Mouse (Mus musculus) T-helper 2 cell (primary cell): ENCODE data around the gene Srp9.

Experiments used
- in situ Hi-C: fragments of 300-600 bp; cut with MboI, MseI; formaldehyde crosslinking; loops from one replicate; pipeline ENCODE4 v1.15.1; 2025; ENCODE audit warnings: high pct_unique_total_duplicates

The Srp9 gene

GRCm38 (mm10) chr1:182105023-182105422 is 19.5 kb upstream of the Srp9 start:
- in situ Hi-C loops, result loop anchor here (5.0 kb wide), 1 partner anchor 78 kb away; no protein-coding TSS in a partner anchor

- in situ Hi-C loops, result loop anchor here (5.0 kb wide), 1 partner anchor 80 kb away; no protein-coding TSS in a partner anchor
Measured at GRCm38 (mm10) chr1:182107251-182107650, 17.3 kb upstream of the Srp9 start.

GRCm38 (mm10) chr1:182108397-182109099 is 16.0 kb upstream of the Srp9 start:
- in situ Hi-C loops, result loop anchor here (5.0 kb wide), 1 partner anchor 81 kb away; no protein-coding TSS in a partner anchor

GRCm38 (mm10) chr1:182110185-182110584 is 14.4 kb upstream of the Srp9 start:
- in situ Hi-C loops, result no loop called here

GRCm38 (mm10) chr1:182110708-182111385 is 13.7 kb upstream of the Srp9 start:
- in situ Hi-C loops, result no loop called here

- in situ Hi-C loops, result no loop called here
Measured at GRCm38 (mm10) chr1:182111386-182112317, 12.9 kb upstream of the Srp9 start.

GRCm38 (mm10) chr1:182112385-182112784 is 12.2 kb upstream of the Srp9 start:
- in situ Hi-C loops, result no loop called here

GRCm38 (mm10) chr1:182113131-182113530 is 11.4 kb upstream of the Srp9 start:
- in situ Hi-C loops, result no loop called here

- in situ Hi-C loops, result no loop called here
Measured at GRCm38 (mm10) chr1:182113587-182114500, 10.7 kb upstream of the Srp9 start.

- in situ Hi-C loops, result no loop called here
Measured at GRCm38 (mm10) chr1:182115197-182115596, 9.3 kb upstream of the Srp9 start.

GRCm38 (mm10) chr1:182115651-182116408 is 8.7 kb upstream of the Srp9 start:
- in situ Hi-C loops, result no loop called here

GRCm38 (mm10) chr1:182122413-182122812 is 2.1 kb upstream of the Srp9 start:
- in situ Hi-C loops, result loop anchor here (5.0 kb wide), 1 partner anchor 235 kb away; no protein-coding TSS in a partner anchor

- in situ Hi-C loops, result loop anchor here (5.0 kb wide), 1 partner anchor 238 kb away; no protein-coding TSS in a partner anchor
Measured at GRCm38 (mm10) chr1:182124924-182125368, 409 bp downstream of the Srp9 start.

- in situ Hi-C loops, result no loop called here
Measured at GRCm38 (mm10) chr1:182130830-182131229, 6.3 kb downstream of the Srp9 start.

- in situ Hi-C loops, result no loop called here
Measured at GRCm38 (mm10) chr1:182137204-182138125, 12.9 kb downstream of the Srp9 start.

GRCm38 (mm10) chr1:182138172-182138571 is 13.6 kb downstream of the Srp9 start:
- in situ Hi-C loops, result no loop called here

GRCm38 (mm10) chr1:182139937-182140336 is 15.4 kb downstream of the Srp9 start:
- in situ Hi-C loops, result loop anchor here (10.0 kb wide), 1 partner anchor 405 kb away; no protein-coding TSS in a partner anchor

GRCm38 (mm10) chr1:182140370-182140769 is 15.8 kb downstream of the Srp9 start:
- in situ Hi-C loops, result loop anchor here (10.0 kb wide), 1 partner anchor 404 kb away; no protein-coding TSS in a partner anchor
